Mouse (Mus musculus): ENCODE measurements around the gene Kif13a.

The Kif13a gene

GRCm38 (mm10) chr13:46776636-46777305 lies 152.9 kb downstream of the Kif13a start:
- DNase-seq (ENCODE audit: low spot score), result no peak

- no peak for DNase-seq (ENCODE audit: low spot score)
Measured at GRCm38 (mm10) chr13:46774998-46775397, 154.7 kb downstream of the Kif13a start.

- DNase-seq (ENCODE audit: low spot score), result no peak
Measured at GRCm38 (mm10) chr13:46772581-46772980, 157.1 kb downstream of the Kif13a start.

- DNase-seq (ENCODE audit: low spot score), result no peak
Measured at GRCm38 (mm10) chr13:46765361-46765760, 164.3 kb downstream of the Kif13a start.

- DNase-seq (ENCODE audit: low spot score), result no peak
Measured at GRCm38 (mm10) chr13:46763210-46763609, 166.5 kb downstream of the Kif13a start.

GRCm38 (mm10) chr13:46760921-46761320 lies 168.7 kb downstream of the Kif13a start:
- no peak for DNase-seq (ENCODE audit: low spot score)

- no peak for DNase-seq (ENCODE audit: low spot score)
Measured at GRCm38 (mm10) chr13:46759281-46759809, 170.3 kb downstream of the Kif13a start.

GRCm38 (mm10) chr13:46758627-46759026 lies 171.0 kb downstream of the Kif13a start:
- no peak for DNase-seq (ENCODE audit: low spot score)

- DNase-seq (ENCODE audit: low spot score), result no peak
Measured at GRCm38 (mm10) chr13:46757946-46758345, 171.7 kb downstream of the Kif13a start.

- no peak for DNase-seq (ENCODE audit: low spot score)
Measured at GRCm38 (mm10) chr13:46753294-46753693, 176.4 kb downstream of the Kif13a start.

GRCm38 (mm10) chr13:46752566-46753229 lies 177.0 kb downstream of the Kif13a start:
- no peak for DNase-seq (ENCODE audit: low spot score)

GRCm38 (mm10) chr13:46748138-46748873 lies 181.4 kb downstream of the Kif13a start:
- DNase-seq (ENCODE audit: low spot score), result no peak

- no peak for DNase-seq (ENCODE audit: low spot score)
Measured at GRCm38 (mm10) chr13:46743821-46744220, 185.8 kb downstream of the Kif13a start.

- DNase-seq (ENCODE audit: low spot score), result no peak
Measured at GRCm38 (mm10) chr13:46742367-46742766, 187.3 kb downstream of the Kif13a start.

GRCm38 (mm10) chr13:46739426-46739825 lies 190.2 kb downstream of the Kif13a start:
- no peak for DNase-seq (ENCODE audit: low spot score)

- DNase-seq (ENCODE audit: low spot score), result no peak
Measured at GRCm38 (mm10) chr13:46737482-46737881, 192.2 kb downstream of the Kif13a start.

GRCm38 (mm10) chr13:46736479-46736865 lies 193.2 kb downstream of the Kif13a start:
- DNase-seq (ENCODE audit: low spot score), result no peak

GRCm38 (mm10) chr13:46735808-46736478 lies 193.7 kb downstream of the Kif13a start:
- peak; percentile 65 for DNase-seq (ENCODE audit: low spot score)

GRCm38 (mm10) chr13:46735219-46735807 lies 194.4 kb downstream of the Kif13a start:
- peak; percentile 15 for DNase-seq (ENCODE audit: low spot score)

- DNase-seq (ENCODE audit: low spot score), result no peak
Measured at GRCm38 (mm10) chr13:46729998-46730397, 199.7 kb downstream of the Kif13a start.

- DNase-seq (ENCODE audit: low spot score), result no peak
Measured at GRCm38 (mm10) chr13:46728411-46728810, 201.3 kb downstream of the Kif13a start.

GRCm38 (mm10) chr13:46727837-46728268 lies 201.8 kb downstream of the Kif13a start, which contains the start of gene Nup153:
Gene Nup153, minus strand, starts transcription at chr13:46727940.
- peak; percentile 98 for DNase-seq (ENCODE audit: low spot score)
